Mouse (Mus musculus) spleen, adult 2 months (tissue): ENCODE data around the gene Abhd12b.

Experiments
- CTCF ChIP-seq: fragments of 200-500 bp; IDR thresholded peaks from 2 replicates; pipeline ENCODE4 v1.5.1; 2011; ENCODE audit warnings: mild to moderate bottlenecking, inconsistent platforms; ENCODE audit not compliant: insufficient read depth, insufficient read length, insufficient replicate concordance; ENCODE audit errors: extremely low read depth
- POLR2A ChIP-seq: fragments of 200-500 bp; IDR thresholded peaks from 2 replicates; pipeline ENCODE4 v1.6.1; 2011; ENCODE audit warnings: low read depth, low read length, inconsistent platforms

- TF ChIP-seq CTCF (no peak), POLR2A (no peak)
Measured at GRCm38 (mm10) chr12:70137626-70138025, 16.3 kb upstream of the Abhd12b start.
